Mouse (Mus musculus): ENCODE measurements at regions not wholly inside any gene's neighbourhood (a gene's known extent, or its start where the extent isn't known, plus 50 kb on each side); places are given as distances from the start of the nearest gene placed in this dataset.

GRCm38 (mm10) chr6:93066553-93067376, 123.5 kb upstream of the Adamts9 start:
- H3K9ac ChIP-seq (ENCODE audit: insufficient read depth, low read depth): no peak overlapping the region
- H3K4me2 ChIP-seq (ENCODE audit: insufficient read depth, low read depth, poor library complexity, severe bottlenecking): no peak overlapping the region
- TF ChIP-seq USF1 (IDR thresholded peaks at IDR 0.05; ENCODE audit: low read depth, low read length) (no peak), E2F4 (IDR thresholded peaks at IDR 0.05; ENCODE audit: insufficient replicate concordance, low read depth, low read length) (no peak), MAFK (IDR thresholded peaks at IDR 0.05; ENCODE audit: insufficient replicate concordance, low read length) (no peak), USF2 (conservative IDR thresholded peaks at IDR 0.05; ENCODE audit: low read depth, low read length) (no peak), CHD1 (IDR thresholded peaks at IDR 0.05; ENCODE audit: low read depth, low read length) (no peak), JUND (conservative IDR thresholded peaks at IDR 0.05; ENCODE audit: low read depth, low read length) (no peak), MYC (IDR thresholded peaks at IDR 0.05; ENCODE audit: low read depth, low read length) (no peak)
- dilution Hi-C loops (cut with MboI; ENCODE audit: extremely low pct_ligation_motif_present, extremely low pct_unique_long_range_greater_than_20kb, low sequenced_read_pairs) (no loop called here), in situ Hi-C loops (cut with MboI; ENCODE audit: low pct_ligation_motif_present, low pct_unique_long_range_greater_than_20kb, low sequenced_read_pairs) (no loop called here)
- no peak overlapping the region for H3K27ac ChIP-seq (ENCODE audit: insufficient read depth, low read depth)
- H3K9me3 ChIP-seq (replicated peaks; ENCODE audit: low read length): peaks cover 71% of the 10 kb centered on the region
- H3K36me3 ChIP-seq (replicated peaks in 1 of 2; ENCODE audit: control insufficient read depth in 1 of 2, insufficient read depth in 1 of 2, low read length in 1 of 2): no peaks in the 10 kb centered on the region
- no peak overlapping the region for H3K4me3 ChIP-seq (replicated peaks in 1 of 3; ENCODE audit: low read depth in 2 of 3, low read length in 2 of 3, poor library complexity in 1 of 3)
- H3K27me3 ChIP-seq (replicated peaks): no peaks in the 10 kb centered on the region
- DNase-seq (ENCODE audit: extremely low read depth): no peak
- H3K4me1 ChIP-seq (ENCODE audit: control insufficient read depth in 1 of 2, insufficient read depth in 2 of 2): no peaks in the 10 kb centered on the region
- no peaks in the 10 kb centered on the region for H3K79me2 ChIP-seq (replicated peaks; ENCODE audit: control insufficient read depth, extremely low read depth, insufficient read depth, poor library complexity, severe bottlenecking)

- DNase-seq (ENCODE audit: extremely low read depth): no peak
- in situ Hi-C loops (cut with MboI; ENCODE audit: low pct_ligation_motif_present, low pct_unique_long_range_greater_than_20kb, low sequenced_read_pairs) (no loop called here), dilution Hi-C loops (cut with MboI; ENCODE audit: extremely low pct_ligation_motif_present, extremely low pct_unique_long_range_greater_than_20kb, low sequenced_read_pairs) (no loop called here)
- H3K9ac ChIP-seq (ENCODE audit: insufficient read depth, low read depth): no peak overlapping the region
- H3K4me1 ChIP-seq (ENCODE audit: control insufficient read depth in 1 of 2, insufficient read depth in 2 of 2): no peaks in the 10 kb centered on the region
- no peak for TF ChIP-seq TBP (conservative IDR thresholded peaks at IDR 0.05; ENCODE audit: low read depth, low read length)
- no peak for TF ChIP-seq JUND (conservative IDR thresholded peaks at IDR 0.05; ENCODE audit: low read depth, low read length)
- no peak for TF ChIP-seq ZMIZ1 (IDR thresholded peaks at IDR 0.05; ENCODE audit: low read depth, low read length)
- no peak for TF ChIP-seq SIN3A (IDR thresholded peaks at IDR 0.05; ENCODE audit: low read length)
- no peak for TF ChIP-seq MXI1 (IDR thresholded peaks at IDR 0.05; ENCODE audit: low read depth, low read length)
- TF ChIP-seq PAX5 (IDR thresholded peaks at IDR 0.05; ENCODE audit: low read length): no peak
- TF ChIP-seq MEF2A (IDR thresholded peaks at IDR 0.05; ENCODE audit: borderline replicate concordance, low read depth, low read length): no peak
- no peak for TF ChIP-seq NELFE (IDR thresholded peaks at IDR 0.05; ENCODE audit: low read depth, low read length)
- no peak for TF ChIP-seq NRF1 (IDR thresholded peaks at IDR 0.05; ENCODE audit: low read depth, low read length)
- no peak for TF ChIP-seq ZKSCAN1 (IDR thresholded peaks at IDR 0.05; ENCODE audit: borderline replicate concordance, low read depth, low read length)
- TF ChIP-seq BHLHE40 (IDR thresholded peaks at IDR 0.05; ENCODE audit: low read depth, low read length): no peak
- TF ChIP-seq UBTF (IDR thresholded peaks at IDR 0.05; ENCODE audit: low read depth, low read length): no peak
- TF ChIP-seq E2F4 (IDR thresholded peaks at IDR 0.05; ENCODE audit: insufficient replicate concordance, low read depth, low read length): no peak
- no peak for TF ChIP-seq ELF1 (IDR thresholded peaks at IDR 0.05; ENCODE audit: low read depth, low read length)
- peaks cover 71% of the 10 kb centered on the region for H3K9me3 ChIP-seq (replicated peaks; ENCODE audit: low read length)
- H3K36me3 ChIP-seq (replicated peaks in 1 of 2; ENCODE audit: control insufficient read depth in 1 of 2, insufficient read depth in 1 of 2, low read length in 1 of 2): no peaks in the 10 kb centered on the region
- no peak overlapping the region for H3K4me2 ChIP-seq (ENCODE audit: insufficient read depth, low read depth, poor library complexity, severe bottlenecking)
- H3K27me3 ChIP-seq (replicated peaks): no peaks in the 10 kb centered on the region
- no peak overlapping the region for H3K4me3 ChIP-seq (replicated peaks in 1 of 3; ENCODE audit: low read depth in 2 of 3, low read length in 2 of 3, poor library complexity in 1 of 3)
- H3K79me2 ChIP-seq (replicated peaks; ENCODE audit: control insufficient read depth, extremely low read depth, insufficient read depth, poor library complexity, severe bottlenecking): no peaks in the 10 kb centered on the region
- H3K27ac ChIP-seq (ENCODE audit: insufficient read depth, low read depth): no peak overlapping the region
Measured at GRCm38 (mm10) chr6:93065917-93066552, 122.7 kb upstream of the Adamts9 start.
